Mouse (Mus musculus) heart, embryonic 13.5 days (tissue): Measurements from ENCODE around the gene Slc9a3r2. TPM values are rescaled to one million over a fixed set of nuclear protein-coding genes. Genes with fewer than 3 reads are reported as not detected.
"Not testable (repeated sequence)": the region's sequence is repeated elsewhere in the genome, so short reads cannot be mapped to it uniquely, and the experiment has no call there.

Experiments used
- ATAC-seq: fragments of 200-750 bp; cut with Nextera tagmentation; 2 replicates; pipeline ENCODE4 v1.8.0; 2017; ENCODE audit warnings: moderate TSS enrichment; ENCODE audit not compliant: insufficient number of reproducible peaks, low FRiP score, low TSS enrichment; ENCODE audit errors: extremely low read depth
- H3K27ac ChIP-seq: fragments of 300-500 bp; sonication (generic); replicated peaks from 2 replicates; pipeline ENCODE4 v1.5.1; 2015; ENCODE audit warnings: moderate library complexity, mild to moderate bottlenecking, inconsistent platforms
- H3K27me3 ChIP-seq: fragments of 300-500 bp; sonication (generic); replicated peaks from 2 replicates; pipeline ENCODE4 v1.6.1; 2015; ENCODE audit warnings: mild to moderate bottlenecking, inconsistent platforms
- H3K36me3 ChIP-seq: fragments of 300-500 bp; sonication (generic); 2 replicates; pipeline ENCODE4 v1.6.1; 2015; ENCODE audit warnings: mild to moderate bottlenecking, inconsistent platforms
- H3K4me1 ChIP-seq: fragments of 300-500 bp; sonication (generic); 2 replicates; pipeline ENCODE4 v1.6.1; 2015; ENCODE audit warnings: inconsistent platforms
- H3K4me2 ChIP-seq: fragments of 300-500 bp; sonication (generic); 2 replicates; pipeline ENCODE4 v1.6.1; 2015; ENCODE audit warnings: inconsistent platforms, mild to moderate bottlenecking, moderate library complexity
- H3K4me3 ChIP-seq: fragments of 300-500 bp; sonication (generic); 2 replicates; pipeline ENCODE4 v1.5.1; 2015; ENCODE audit warnings: moderate library complexity, mild to moderate bottlenecking, inconsistent platforms
- H3K9ac ChIP-seq: fragments of 300-500 bp; sonication (generic); 2 replicates; pipeline ENCODE4 v1.6.1; 2015; ENCODE audit warnings: inconsistent platforms, mild to moderate bottlenecking, moderate library complexity
- H3K9me3 ChIP-seq: fragments of 300-500 bp; sonication (generic); 2 replicates; pipeline ENCODE4 v1.6.1; 2016; ENCODE audit warnings: inconsistent platforms
- WGBS: fragments of 180-500 bp; shearing (Covaris S2); methylation state at CpG from one replicate; pipeline ENCODE4 v1.1.7; 2015; ENCODE audit warnings: mixed read lengths; 5-methylcytosine and 5-hydroxymethylcytosine counted together
- polyA plus RNA-seq: library from polyadenylated mRNA; unstranded; fragments of >200 nt; fragmentation: Nextera tagmentation; extraction: Ambion mirVana; gene quantifications from 2 replicates; pipeline ENCODE4 v1.2.1, GENCODE M21; 2015

Gene Slc9a3r2
- polyA plus RNA-seq, 1 experiment from 2014 or later = 46.8 TPM

DNA sequence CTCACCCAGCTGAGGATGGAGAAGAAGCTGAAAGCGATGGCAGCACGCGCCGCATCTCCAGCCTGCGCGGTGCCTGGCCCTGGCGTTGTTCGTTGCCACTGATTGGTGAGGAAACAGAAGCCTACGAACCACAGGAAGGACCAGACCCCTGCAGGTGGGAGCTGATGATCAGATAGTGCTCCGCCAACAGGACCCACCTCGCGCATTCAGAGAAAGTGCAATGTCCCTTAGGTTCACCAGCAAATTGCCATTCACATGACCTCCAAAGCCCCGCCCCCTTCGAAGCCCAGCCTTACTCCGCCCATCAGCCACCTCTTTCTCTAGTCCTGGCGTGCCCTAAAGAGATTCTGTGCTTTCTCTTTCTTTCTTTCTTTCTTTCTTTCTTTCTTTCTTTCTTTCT lies 36.4 kb upstream of the Slc9a3r2 start:
- H3K36me3 ChIP-seq = peaks cover 11% of the 10 kb centered on the region
- H3K27ac ChIP-seq = no peak overlapping the region
- H3K27me3 ChIP-seq = peaks cover 57% of the 10 kb centered on the region
- peak; percentile 26; the same call in 1 of the 2 replicates for ATAC-seq
- H3K9ac ChIP-seq = 0 out of 2 replicates have a peak overlapping the region, but pooled peaks have one; percentile 24
- no peaks in the 10 kb centered on the region for H3K9me3 ChIP-seq
- peak overlapping the region; percentile 52 for H3K4me2 ChIP-seq
- peaks cover 25% of the 10 kb centered on the region for H3K4me1 ChIP-seq
- H3K4me3 ChIP-seq = peak overlapping the region; percentile 25; the same call in 1 of the 2 replicates
- WGBS = 22% methylated on average over 16 of the region's 16 CpGs

DNA sequence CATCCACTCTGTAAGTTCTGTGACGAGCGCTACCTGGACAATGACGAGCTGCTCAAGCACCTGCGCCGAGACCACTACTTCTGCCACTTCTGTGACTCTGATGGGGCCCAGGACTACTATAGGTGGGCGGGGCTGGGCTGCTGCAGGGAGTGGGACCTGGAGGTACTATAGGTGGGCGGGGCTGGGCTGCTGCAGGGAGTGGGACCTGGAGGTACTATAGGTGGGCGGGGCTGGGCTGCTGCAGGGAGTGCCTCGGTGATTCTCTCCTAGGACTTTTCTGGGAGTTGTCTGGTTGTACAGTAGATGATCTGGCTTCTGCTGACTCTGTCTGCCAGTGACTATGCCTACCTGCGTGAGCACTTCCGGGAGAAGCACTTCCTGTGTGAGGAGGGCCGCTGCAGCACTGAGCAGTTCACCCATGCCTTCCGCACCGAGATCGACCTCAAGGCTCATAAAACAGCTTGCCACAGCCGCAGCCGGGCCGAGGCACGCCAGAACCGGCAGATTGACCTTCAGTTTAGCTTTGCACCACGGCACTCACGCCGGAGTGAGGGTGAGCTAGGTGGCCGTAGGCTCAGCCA lies 27.5 kb upstream of the Slc9a3r2 start:
- peaks cover 64% of the 10 kb centered on the region for H3K36me3 ChIP-seq
- 91% methylated on average over 24 of the region's 24 CpGs for WGBS

DNA sequence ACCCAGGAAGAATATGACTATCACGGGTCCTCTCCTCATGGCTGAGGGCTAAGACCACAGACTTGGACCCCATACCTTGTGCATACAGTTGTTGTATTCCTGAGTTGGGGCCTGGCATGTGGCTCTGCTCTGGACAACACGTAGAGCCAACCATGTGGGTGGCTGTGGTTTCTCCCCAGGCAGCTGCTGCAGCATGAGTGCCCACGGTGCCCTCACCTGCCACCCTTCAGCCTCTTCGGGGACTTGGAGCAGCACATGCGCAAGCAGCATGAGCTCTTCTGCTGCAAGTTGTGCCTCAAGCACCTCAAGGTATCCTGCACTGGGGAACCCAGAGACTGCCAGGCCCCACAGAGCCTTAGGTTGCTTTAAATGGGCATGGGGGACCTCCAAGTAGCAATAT lies 26.8 kb upstream of the Slc9a3r2 start:
- no peak overlapping the region for H3K27ac ChIP-seq
- H3K27me3 ChIP-seq = no peaks in the 10 kb centered on the region
- H3K4me3 ChIP-seq = no peak overlapping the region
- no peak for ATAC-seq
- peaks cover 28% of the 10 kb centered on the region for H3K4me1 ChIP-seq
- no peaks in the 10 kb centered on the region for H3K9me3 ChIP-seq
- no peak overlapping the region for H3K9ac ChIP-seq
- H3K36me3 ChIP-seq = peaks cover 57% of the 10 kb centered on the region
- WGBS = 90% methylated on average over 5 of the region's 5 CpGs
- H3K4me2 ChIP-seq = no peak overlapping the region

More for the DNA sequence above, 27.5 kb upstream of the Slc9a3r2 start:
- no peak for ATAC-seq
- Histone ChIP-seq H3K4me3 (no peak overlapping the region), H3K27ac (no peak overlapping the region), H3K4me1 (peaks cover 21% of the 10 kb centered on the region), H3K9me3 (no peaks in the 10 kb centered on the region), H3K4me2 (no peak overlapping the region), H3K9ac (no peak overlapping the region), H3K27me3 (no peaks in the 10 kb centered on the region)

DNA sequence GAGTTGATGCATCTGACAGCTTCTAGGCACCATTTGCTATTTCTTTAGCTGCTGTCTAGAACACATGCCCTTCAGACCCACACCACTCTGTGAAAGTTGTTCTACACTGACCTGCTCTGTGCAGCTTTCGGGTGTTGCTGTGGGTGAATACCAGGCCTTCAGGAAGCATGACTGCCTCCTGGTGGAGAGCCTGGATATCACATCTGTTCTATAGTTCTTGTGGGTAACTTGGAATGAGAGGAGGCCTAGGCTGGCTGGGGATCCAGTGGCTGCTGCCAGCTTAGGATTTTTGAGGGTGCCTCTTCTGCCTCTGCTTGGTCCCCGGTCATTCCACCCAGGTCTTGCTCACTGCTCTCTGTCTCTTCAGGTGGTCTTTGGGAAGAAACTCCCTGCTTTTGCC lies 26.1 kb upstream of the Slc9a3r2 start:
- H3K27ac ChIP-seq = no peak overlapping the region
- H3K4me1 ChIP-seq = peaks cover 35% of the 10 kb centered on the region
- H3K9me3 ChIP-seq = no peaks in the 10 kb centered on the region
- 0 out of 2 replicates have a peak overlapping the region, but pooled peaks have one; percentile 2 for H3K9ac ChIP-seq
- H3K36me3 ChIP-seq = peaks cover 50% of the 10 kb centered on the region
- H3K4me2 ChIP-seq = no peak overlapping the region
- no peak for ATAC-seq
- no peaks in the 10 kb centered on the region for H3K27me3 ChIP-seq
- no peak overlapping the region for H3K4me3 ChIP-seq
- WGBS = 57% methylated on average over 2 of the region's 2 CpGs

DNA sequence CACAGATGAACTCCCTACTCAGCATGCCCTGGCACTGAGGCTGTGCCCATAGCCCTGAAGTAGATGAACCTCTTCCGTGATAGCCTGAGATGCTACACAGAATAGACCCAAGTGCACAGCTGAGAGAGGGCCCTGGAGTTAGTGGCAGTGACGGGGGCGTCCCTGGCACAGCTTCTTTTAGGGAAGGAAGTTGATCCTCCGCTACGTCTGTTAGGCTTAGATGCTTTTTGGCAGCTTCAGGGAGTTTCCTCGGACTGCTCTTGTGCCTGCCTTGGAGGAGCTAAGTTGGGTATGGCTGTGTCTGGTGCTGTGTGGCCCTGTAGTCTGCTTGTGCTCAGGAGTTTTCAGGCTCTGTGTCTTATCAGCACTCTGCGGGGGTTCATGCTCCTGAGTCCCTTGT lies 24.1 kb upstream of the Slc9a3r2 start:
- H3K27ac ChIP-seq = no peak overlapping the region
- H3K9ac ChIP-seq = peak overlapping the region; percentile 56
- WGBS = 68% methylated on average over 7 of the region's 7 CpGs
- no peaks in the 10 kb centered on the region for H3K9me3 ChIP-seq
- H3K4me2 ChIP-seq = no peak overlapping the region
- no peaks in the 10 kb centered on the region for H3K27me3 ChIP-seq
- ATAC-seq = no peak
- peaks cover 47% of the 10 kb centered on the region for H3K4me1 ChIP-seq
- peaks cover 31% of the 10 kb centered on the region for H3K36me3 ChIP-seq
- no peak overlapping the region for H3K4me3 ChIP-seq

DNA sequence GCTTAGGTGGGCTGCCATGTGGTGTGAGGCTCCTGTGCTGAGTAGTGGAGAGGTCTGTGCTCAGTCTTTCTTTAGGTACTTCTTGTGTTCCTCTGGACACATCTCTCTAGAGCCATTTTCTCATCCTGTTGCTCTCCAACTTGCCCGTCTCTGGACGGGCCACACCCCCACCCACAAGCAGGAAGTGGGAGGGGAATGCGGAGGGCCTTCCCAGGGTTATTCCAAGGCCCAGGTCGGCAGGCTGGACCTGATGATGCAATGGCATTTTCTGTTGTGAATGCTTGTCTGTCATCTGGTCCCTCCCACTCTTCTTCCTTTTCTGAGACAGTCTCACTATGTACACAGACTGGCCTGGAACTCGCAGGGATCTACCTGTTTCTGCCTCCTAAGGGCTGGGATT lies 22.0 kb upstream of the Slc9a3r2 start:
- peak overlapping the region; percentile 85 for H3K4me2 ChIP-seq
- 28% methylated on average over 5 of the region's 5 CpGs for WGBS
- H3K27me3 ChIP-seq = no peaks in the 10 kb centered on the region
- no peaks in the 10 kb centered on the region for H3K9me3 ChIP-seq
- no peak overlapping the region; the same call in 1 of the 2 replicates for H3K4me3 ChIP-seq
- no peak for ATAC-seq
- peaks cover 10% of the 10 kb centered on the region for H3K36me3 ChIP-seq
- peak overlapping the region; percentile 98 for H3K9ac ChIP-seq
- H3K27ac ChIP-seq = no peak overlapping the region
- peaks cover 54% of the 10 kb centered on the region for H3K4me1 ChIP-seq

DNA sequence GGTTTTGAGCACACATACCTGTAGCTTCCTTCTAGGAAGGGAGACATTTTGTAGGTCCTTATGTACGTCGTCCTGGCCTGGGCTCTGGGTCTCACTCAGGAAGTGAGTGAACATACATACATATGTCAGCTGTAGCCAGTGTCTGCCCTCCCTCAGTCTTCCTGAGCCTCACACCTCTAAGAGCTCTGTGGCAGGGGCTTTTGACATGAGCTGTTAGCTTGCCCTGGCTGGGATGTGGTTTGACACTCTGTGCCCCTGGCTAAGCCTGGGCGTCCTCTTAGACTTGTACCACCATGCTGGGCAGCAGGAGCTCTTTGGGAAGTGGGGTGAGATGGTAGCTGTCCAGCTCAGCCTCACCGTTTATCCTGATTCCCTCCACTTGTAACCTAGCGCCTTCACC lies 21.2 kb upstream of the Slc9a3r2 start:
- WGBS = 70% methylated on average over 5 of the region's 5 CpGs
- Histone ChIP-seq H3K4me2 (peak overlapping the region; percentile 85), H3K27me3 (0 out of 2 replicates have a peak, but pooled peaks cover under 1% of the 10 kb centered on the region), H3K4me1 (peaks cover 54% of the 10 kb centered on the region), H3K9me3 (no peaks in the 10 kb centered on the region), H3K36me3 (peaks cover 3% of the 10 kb centered on the region; the same call in 1 of the 2 replicates), H3K27ac (no peak overlapping the region), H3K4me3 (peak overlapping the region; percentile 87; the same call in 1 of the 2 replicates), H3K9ac (peak overlapping the region; percentile 98)
- no peak for ATAC-seq

DNA sequence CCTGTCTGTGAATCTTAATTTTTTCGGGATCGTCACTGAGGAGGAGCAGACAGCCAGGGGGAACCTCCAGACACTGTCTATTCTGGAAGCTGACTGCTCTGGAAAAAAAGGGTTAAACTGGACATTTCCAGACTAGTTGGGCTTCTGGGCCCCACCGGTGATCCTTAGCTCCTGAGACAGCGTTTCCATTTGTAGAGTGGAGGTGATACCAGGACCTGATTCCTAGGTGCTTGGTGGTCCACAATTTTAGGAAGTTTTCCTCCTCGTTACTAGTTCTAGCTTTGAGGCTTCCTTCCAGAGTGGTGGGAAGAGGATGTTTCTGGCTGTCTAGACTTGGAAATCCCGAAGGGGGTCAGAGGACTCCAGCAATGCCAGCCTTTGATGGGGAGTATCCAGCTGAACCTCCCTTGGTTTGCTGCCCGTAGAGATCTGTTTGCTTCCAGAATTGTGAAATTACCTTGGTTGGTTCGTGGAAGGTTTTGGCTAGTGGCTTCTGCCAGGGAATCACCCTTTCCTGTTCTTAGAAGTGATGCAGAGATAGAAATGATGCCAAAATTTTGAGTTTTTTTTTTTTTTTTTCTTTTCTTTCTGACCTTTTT lies 20.2 kb upstream of the Slc9a3r2 start:
- no peak for ATAC-seq
- Histone ChIP-seq H3K9ac (peak overlapping the region; percentile 98), H3K4me1 (peaks cover 47% of the 10 kb centered on the region), H3K4me2 (peak overlapping the region; percentile 85), H3K27ac (peak overlapping the region; percentile 85), H3K9me3 (no peaks in the 10 kb centered on the region), H3K4me3 (peak overlapping the region; percentile 87), H3K27me3 (0 out of 2 replicates have a peak, but pooled peaks cover 7% of the 10 kb centered on the region), H3K36me3 (peaks cover 3% of the 10 kb centered on the region; the same call in 1 of the 2 replicates)
- 9% methylated on average over 8 of the region's 8 CpGs for WGBS

DNA sequence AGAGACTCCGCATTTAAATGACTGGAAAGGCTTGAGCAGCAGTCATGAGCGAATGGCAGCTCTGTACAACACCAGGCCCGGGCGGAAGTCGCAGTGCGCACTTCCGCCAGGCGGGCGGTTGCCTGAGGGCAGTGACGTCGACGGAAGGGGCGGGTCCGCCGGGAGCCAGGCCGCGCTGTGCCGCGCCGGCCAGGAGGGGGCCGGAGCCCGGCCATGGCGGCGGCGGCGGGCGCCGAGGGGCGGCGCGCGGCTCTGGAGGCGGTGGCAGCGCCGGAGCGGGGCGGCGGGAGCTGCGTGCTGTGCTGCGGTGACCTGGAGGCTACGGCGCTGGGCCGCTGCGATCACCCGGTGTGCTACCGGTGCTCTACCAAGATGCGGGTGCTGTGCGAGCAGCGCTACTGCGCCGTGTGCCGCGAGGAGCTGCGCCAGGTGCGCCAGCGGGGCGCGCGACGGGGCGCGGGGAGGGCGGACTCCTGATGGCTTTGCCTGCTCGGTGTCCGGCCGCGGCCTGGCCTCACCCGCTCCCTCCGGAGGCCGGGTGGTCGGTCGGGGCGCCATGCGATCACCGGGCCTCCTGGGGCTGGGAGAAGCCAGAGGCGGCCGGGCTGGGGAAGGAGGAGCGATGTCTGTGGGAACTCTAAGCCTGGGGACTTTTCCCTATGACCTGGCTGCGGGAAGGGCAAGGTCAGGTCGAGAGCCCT lies 19.6 kb upstream of the Slc9a3r2 start, which contains the start of gene Zfp598:
Gene Zfp598 (plus strand): TSS at position 143 of the 701 bp plus-strand sequence.
- under 1% methylated on average over 67 of the region's 80 CpGs for WGBS
- H3K9ac ChIP-seq = peak within 1 kb of the TSS; percentile 98
- peak within 1 kb of the TSS; percentile 87 for H3K4me3 ChIP-seq
- ATAC-seq = peak; percentile 97
- H3K27me3 ChIP-seq = 0 out of 2 replicates have a peak, but pooled peaks cover 8% of the 10 kb centered on the region
- H3K27ac ChIP-seq = peak within 1 kb of the TSS; percentile 85
- H3K4me2 ChIP-seq = peak within 1 kb of the TSS; percentile 85
- peaks cover 3% of the 10 kb centered on the region; the same call in 1 of the 2 replicates for H3K36me3 ChIP-seq
- H3K9me3 ChIP-seq = no peaks in the 10 kb centered on the region
- peaks cover 46% of the 10 kb centered on the region for H3K4me1 ChIP-seq

DNA sequence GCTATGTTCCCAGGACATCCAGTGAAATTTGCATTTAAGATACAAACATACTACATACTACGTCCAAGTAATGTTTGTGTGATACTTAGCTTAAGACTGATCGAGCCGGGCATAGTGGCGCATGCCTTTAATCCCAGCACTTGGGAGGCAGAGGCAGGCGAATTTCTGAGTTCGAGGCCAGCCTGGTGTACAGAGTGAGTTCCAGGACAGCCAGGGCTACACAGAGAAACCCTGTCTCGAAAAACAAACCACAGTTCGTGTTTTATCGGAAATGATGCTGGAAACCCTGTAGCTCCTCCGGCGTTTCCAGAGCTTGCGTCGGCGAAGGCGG lies 19.1 kb upstream of the Slc9a3r2 start:
- Histone ChIP-seq H3K27ac (peak overlapping the region; percentile 85), H3K4me1 (peaks cover 44% of the 10 kb centered on the region), H3K9ac (peak overlapping the region; percentile 98), H3K4me2 (peak overlapping the region; percentile 85), H3K4me3 (peak overlapping the region; percentile 87)
- WGBS = 9% methylated on average over 15 of the region's 15 CpGs
- H3K27me3 ChIP-seq, ATAC-seq, H3K36me3 ChIP-seq, H3K9me3 ChIP-seq: not testable (repeated sequence)

DNA sequence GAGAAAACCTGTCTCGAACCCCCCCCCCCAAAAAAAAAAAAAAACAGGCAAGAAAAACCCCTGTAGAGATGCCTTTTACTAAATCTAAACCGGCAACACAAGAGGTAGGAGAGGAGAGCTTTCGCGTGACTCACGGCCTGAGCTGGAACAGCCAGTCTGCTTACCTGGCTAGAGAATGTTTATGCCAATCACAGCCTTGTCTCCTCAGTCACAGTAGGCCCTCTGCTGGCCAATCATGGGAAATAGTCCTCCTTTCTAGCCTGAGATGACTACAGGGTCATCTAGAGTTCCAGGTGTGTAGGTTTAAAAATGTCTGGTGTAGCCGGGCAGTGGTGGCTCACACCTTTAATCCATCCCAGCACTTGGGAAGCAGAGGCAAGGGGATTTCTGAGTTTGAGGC lies 17.3 kb upstream of the Slc9a3r2 start:
- H3K4me3 ChIP-seq = no peak overlapping the region
- no peak overlapping the region for H3K9ac ChIP-seq
- H3K27me3 ChIP-seq = peaks cover 11% of the 10 kb centered on the region
- no peak overlapping the region for H3K27ac ChIP-seq
- no peaks in the 10 kb centered on the region for H3K36me3 ChIP-seq
- ATAC-seq = no peak
- no peaks in the 10 kb centered on the region for H3K9me3 ChIP-seq
- H3K4me2 ChIP-seq = no peak overlapping the region
- H3K4me1 ChIP-seq = peaks cover 31% of the 10 kb centered on the region
- 22% methylated on average over 6 of the region's 6 CpGs for WGBS
